Mouse (Mus musculus): ENCODE results near the gene Dnmt3b. TPM values are rescaled to one million over a fixed set of nuclear protein-coding genes. Genes with fewer than 3 reads are reported as not detected.
A peak's percentile ranks its signal among the peaks of the same experiment; 100 is the strongest.
"Not testable (repeated sequence)": the region's sequence is repeated elsewhere in the genome, so short reads cannot be mapped to it uniquely, and the experiment has no call there.

The Dnmt3b gene
- total RNA-seq, 2 experiments from 2014 or later, result 2.8 to 4.0 TPM

GRCm38 (mm10) chr2:153632871-153633226 is 16.4 kb upstream of the Dnmt3b start:
- intact Hi-C loops (cut with DNase I), result no loop called here

GRCm38 (mm10) chr2:153633259-153633658 is 16.0 kb upstream of the Dnmt3b start:
- DNase-seq, result no peak
- intact Hi-C loops (cut with DNase I), result no loop called here

More at GRCm38 (mm10) chr2:153632871-153633226, 16.4 kb upstream of the Dnmt3b start:
- DNase-seq, result no peak

GRCm38 (mm10) chr2:153638977-153639680 is 10.1 kb upstream of the Dnmt3b start:
- intact Hi-C loops (cut with DNase I), result no loop called here

GRCm38 (mm10) chr2:153642496-153642895 is 6.8 kb upstream of the Dnmt3b start:
- DNase-seq, result no peak
- intact Hi-C loops (cut with DNase I), result no loop called here

More at GRCm38 (mm10) chr2:153638977-153639680, 10.1 kb upstream of the Dnmt3b start:
- no peak for DNase-seq

GRCm38 (mm10) chr2:153642999-153643398 is 6.3 kb upstream of the Dnmt3b start:
- intact Hi-C loops (cut with DNase I), result no loop called here
- no peak for DNase-seq

- DNase-seq, result no peak
- intact Hi-C loops (cut with DNase I), result no loop called here
These were observed 415 bp upstream of the Dnmt3b start for GRCm38 (mm10) chr2:153648773-153649297.

GRCm38 (mm10) chr2:153650014-153650687 is 901 bp downstream of the Dnmt3b start:
- peak; percentile 5 for DNase-seq

GRCm38 (mm10) chr2:153651681-153652080 is 2.4 kb downstream of the Dnmt3b start:
- no peak for DNase-seq
- intact Hi-C loops (cut with DNase I), result no loop called here

More at GRCm38 (mm10) chr2:153650014-153650687, 901 bp downstream of the Dnmt3b start:
- intact Hi-C loops (cut with DNase I), result no loop called here

- intact Hi-C loops (cut with DNase I); DNase-seq: not testable (repeated sequence)
These were observed 8.4 kb downstream of the Dnmt3b start for GRCm38 (mm10) chr2:153657659-153658058.

- intact Hi-C loops (cut with DNase I), result no loop called here
- peak; percentile 15 for DNase-seq
These were observed 11.4 kb downstream of the Dnmt3b start for GRCm38 (mm10) chr2:153660616-153661015.

GRCm38 (mm10) chr2:153665401-153665800 is 16.2 kb downstream of the Dnmt3b start:
- intact Hi-C loops (cut with DNase I), result loop anchor here (5.0 kb wide), 1 partner anchor 187 kb away; no protein-coding TSS in a partner anchor
- no peak for DNase-seq

GRCm38 (mm10) chr2:153668754-153669376 is 19.6 kb downstream of the Dnmt3b start:
- DNase-seq, result peak; percentile 18
- intact Hi-C loops (cut with DNase I), result loop anchor here (5.0 kb wide), 1 partner anchor 183 kb away; no protein-coding TSS in a partner anchor

GRCm38 (mm10) chr2:153670111-153670510 is 20.9 kb downstream of the Dnmt3b start:
- intact Hi-C loops (cut with DNase I), result loop anchor here (5.0 kb wide), 1 partner anchor 282 kb away; no protein-coding TSS in a partner anchor
- DNase-seq, result peak; percentile 39

GRCm38 (mm10) chr2:153672619-153673018 is 23.4 kb downstream of the Dnmt3b start:
- intact Hi-C loops (cut with DNase I), result loop anchor here (5.0 kb wide), 1 partner anchor 280 kb away; no protein-coding TSS in a partner anchor
- no peak for DNase-seq

- intact Hi-C loops (cut with DNase I); DNase-seq: not testable (repeated sequence)
These were observed 26.1 kb downstream of the Dnmt3b start for GRCm38 (mm10) chr2:153675364-153675763.

GRCm38 (mm10) chr2:153676944-153677343 is 27.7 kb downstream of the Dnmt3b start:
- no peak for DNase-seq
- intact Hi-C loops (cut with DNase I), result no loop called here

- DNase-seq, result no peak
These were observed 28.3 kb downstream of the Dnmt3b start for GRCm38 (mm10) chr2:153677550-153677949.

GRCm38 (mm10) chr2:153679959-153680358 is 30.7 kb downstream of the Dnmt3b start:
- no peak for DNase-seq
- intact Hi-C loops (cut with DNase I), result no loop called here

More at GRCm38 (mm10) chr2:153677550-153677949, 28.3 kb downstream of the Dnmt3b start:
- intact Hi-C loops (cut with DNase I), result no loop called here

GRCm38 (mm10) chr2:153693413-153693812 is 44.2 kb downstream of the Dnmt3b start:
- intact Hi-C loops (cut with DNase I); DNase-seq: not testable (repeated sequence)

- DNase-seq, result peak; percentile 48
- intact Hi-C loops (cut with DNase I), result no loop called here
These were observed 45.3 kb downstream of the Dnmt3b start for GRCm38 (mm10) chr2:153694462-153695085.

Data from left cerebral cortex, postnatal 4 days (tissue).